Mouse (Mus musculus) layer of hippocampus, adult 8-10 months (tissue): Measurements from ENCODE around the gene Serpine2. TPM values are rescaled to one million over a fixed set of nuclear protein-coding genes. Genes with fewer than 3 reads are reported as not detected.
A peak's percentile ranks its signal among the peaks of the same experiment; 100 is the strongest.

Source experiments
- DNase-seq, 2 experiments: peaks; one replicate each; pipeline ENCODE4 v3.0.0; 2022; ENCODE audit warnings: low spot score in 2 of 2
- total RNA-seq, 4 experiments: library from RNA; stranded (reverse); gene quantifications; 2 replicates each; pipeline ENCODE4 v1.2.4; 2022

The Serpine2 gene
- total RNA-seq, 4 experiments from 2014 or later, result 130 to 196 (median 160) TPM

GRCm38 (mm10) chr1:79819296-79819879 lies 41.6 kb downstream of the Serpine2 start:
- no peak for DNase-seq

- no peak for DNase-seq
Observed at GRCm38 (mm10) chr1:79815446-79815845, 45.5 kb downstream of the Serpine2 start.

GRCm38 (mm10) chr1:79809447-79809846 lies 51.5 kb downstream of the Serpine2 start:
- no peak for DNase-seq

- no peak for DNase-seq
Observed at GRCm38 (mm10) chr1:79806865-79807264, 54.1 kb downstream of the Serpine2 start.

GRCm38 (mm10) chr1:79803614-79804013 lies 57.4 kb downstream of the Serpine2 start:
- no peak for DNase-seq

- DNase-seq, result no peak
Observed at GRCm38 (mm10) chr1:79802858-79803427, 58.0 kb downstream of the Serpine2 start.

- no peak for DNase-seq
Observed at GRCm38 (mm10) chr1:79797084-79797483, 63.9 kb downstream of the Serpine2 start.

- DNase-seq, result peak in 1 of 2 experiments; percentile 29
Observed at GRCm38 (mm10) chr1:79786267-79786927, 74.6 kb downstream of the Serpine2 start.

- no peak for DNase-seq
Observed at GRCm38 (mm10) chr1:79782433-79782832, 78.5 kb downstream of the Serpine2 start.

GRCm38 (mm10) chr1:79778011-79778410 lies 83.0 kb downstream of the Serpine2 start:
- no peak for DNase-seq

GRCm38 (mm10) chr1:79775927-79776458 lies 85.0 kb downstream of the Serpine2 start, which contains the start of the genes Mrpl44 and Wdfy1:
Gene Mrpl44, plus strand, starts transcription at chr1:79776018.
Gene Wdfy1, minus strand, starts transcription at chr1:79776143.
- DNase-seq, result peak; percentile 95 to 99

GRCm38 (mm10) chr1:79774164-79774780 lies 86.7 kb downstream of the Serpine2 start:
- no peak for DNase-seq

- no peak for DNase-seq
Observed at GRCm38 (mm10) chr1:79768231-79768630, 92.7 kb downstream of the Serpine2 start.

- DNase-seq, result no peak
Observed at GRCm38 (mm10) chr1:79764483-79764882, 96.5 kb downstream of the Serpine2 start.

- no peak for DNase-seq
Observed at GRCm38 (mm10) chr1:79764031-79764430, 96.9 kb downstream of the Serpine2 start.

GRCm38 (mm10) chr1:79762282-79763250 lies 98.4 kb downstream of the Serpine2 start:
- no peak for DNase-seq

- no peak for DNase-seq
Observed at GRCm38 (mm10) chr1:79761917-79762271, 99.1 kb downstream of the Serpine2 start.

- DNase-seq, result peak; percentile 66 to 78
Observed at GRCm38 (mm10) chr1:79761106-79761916, 99.7 kb downstream of the Serpine2 start.

- no peak for DNase-seq
Observed at GRCm38 (mm10) chr1:79760656-79761055, 100.3 kb downstream of the Serpine2 start.

GRCm38 (mm10) chr1:79759436-79759972 lies 101.5 kb downstream of the Serpine2 start:
- DNase-seq, result no peak
